Mouse (Mus musculus) limb, embryonic 13.5 days (tissue): ENCODE measurements at regions not wholly inside any gene's neighbourhood (a gene's known extent, or its start where the extent isn't known, plus 50 kb on each side); places are given as distances from the start of the nearest gene placed in this dataset.

ENCODE experiments used
- ATAC-seq: fragments of 200-750 bp; cut with Nextera tagmentation; 2 replicates; pipeline ENCODE4 v1.8.0; 2017; ENCODE audit warnings: low read depth, moderate number of reproducible peaks, moderate TSS enrichment; ENCODE audit not compliant: low FRiP score
- H3K27ac ChIP-seq: fragments of 300-500 bp; sonication (generic); 2 replicates; pipeline ENCODE4 v1.5.1; 2015; ENCODE audit warnings: inconsistent platforms, mild to moderate bottlenecking, moderate library complexity
- H3K27me3 ChIP-seq: fragments of 300-500 bp; sonication (generic); 2 replicates; pipeline ENCODE4 v1.6.1; 2015; ENCODE audit warnings: mild to moderate bottlenecking, inconsistent platforms
- H3K36me3 ChIP-seq: fragments of 300-500 bp; sonication (generic); 2 replicates; pipeline ENCODE4 v1.6.1; 2015; ENCODE audit warnings: inconsistent platforms, mild to moderate bottlenecking, moderate library complexity
- H3K4me1 ChIP-seq: fragments of 300-500 bp; sonication (generic); 2 replicates; pipeline ENCODE4 v1.6.1; 2015; ENCODE audit warnings: inconsistent platforms
- H3K4me2 ChIP-seq: fragments of 300-500 bp; sonication (generic); replicated peaks from 2 replicates; pipeline ENCODE4 v1.6.1; 2015; ENCODE audit warnings: inconsistent platforms, mild to moderate bottlenecking, moderate library complexity
- H3K4me3 ChIP-seq: fragments of 300-500 bp; sonication (generic); 2 replicates; pipeline ENCODE4 v1.5.1; 2015; ENCODE audit warnings: moderate library complexity, mild to moderate bottlenecking, inconsistent platforms
- H3K9ac ChIP-seq: fragments of 300-500 bp; sonication (generic); 2 replicates; pipeline ENCODE4 v1.6.1; 2015; ENCODE audit warnings: mild to moderate bottlenecking, inconsistent platforms
- H3K9me3 ChIP-seq: fragments of 300-500 bp; sonication (generic); 2 replicates; pipeline ENCODE4 v1.6.1; 2016; ENCODE audit warnings: inconsistent platforms
- WGBS: fragments of 180-500 bp; shearing (Covaris S2); methylation state at CpG from one replicate; pipeline ENCODE4 v1.1.7; 2015; 5-methylcytosine and 5-hydroxymethylcytosine counted together

DNA sequence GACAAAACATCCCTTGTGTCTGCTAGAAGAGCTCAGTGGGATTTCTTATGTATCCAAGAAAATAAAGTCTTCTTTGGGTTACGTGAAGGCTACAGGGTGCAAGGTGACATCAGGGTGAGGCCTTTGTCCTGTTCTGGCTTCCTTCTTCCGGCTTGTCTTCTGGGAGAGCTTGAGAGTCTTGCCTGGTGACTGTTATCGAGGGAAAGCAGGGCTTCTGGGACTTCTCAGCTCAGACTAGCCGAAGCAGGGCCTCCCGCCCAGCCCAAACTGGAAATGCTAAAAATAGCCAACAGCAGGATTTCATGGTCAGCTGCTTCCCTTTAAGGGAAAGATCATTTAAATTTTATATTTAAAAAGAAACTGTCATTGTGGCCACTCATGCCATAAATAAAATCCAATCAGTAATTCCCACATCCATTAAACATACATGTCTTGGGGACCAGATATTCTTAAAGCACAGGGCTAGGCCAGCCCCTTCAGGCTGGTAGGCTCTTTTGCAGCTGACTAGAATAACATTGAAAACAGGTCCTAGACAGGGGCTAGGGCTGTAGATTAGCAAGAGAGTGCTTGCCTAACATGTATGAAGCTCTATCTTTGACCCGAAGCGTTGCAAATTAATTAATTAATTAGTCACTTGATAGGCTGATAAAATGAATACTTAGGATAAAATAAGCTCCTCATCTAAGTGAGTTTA, 351.2 kb upstream of the Rora start:
- no peak for ATAC-seq
- Histone ChIP-seq H3K4me2 (no peak overlapping the region), H3K36me3 (no peaks in the 10 kb centered on the region), H3K27me3 (no peaks in the 10 kb centered on the region), H3K9ac (no peak overlapping the region), H3K4me1 (0 out of 2 replicates have a peak, but pooled peaks cover 5% of the 10 kb centered on the region), H3K27ac (no peak overlapping the region), H3K4me3 (no peak overlapping the region), H3K9me3 (no peaks in the 10 kb centered on the region)
- WGBS, result 54% methylated on average over 7 of the region's 7 CpGs

DNA sequence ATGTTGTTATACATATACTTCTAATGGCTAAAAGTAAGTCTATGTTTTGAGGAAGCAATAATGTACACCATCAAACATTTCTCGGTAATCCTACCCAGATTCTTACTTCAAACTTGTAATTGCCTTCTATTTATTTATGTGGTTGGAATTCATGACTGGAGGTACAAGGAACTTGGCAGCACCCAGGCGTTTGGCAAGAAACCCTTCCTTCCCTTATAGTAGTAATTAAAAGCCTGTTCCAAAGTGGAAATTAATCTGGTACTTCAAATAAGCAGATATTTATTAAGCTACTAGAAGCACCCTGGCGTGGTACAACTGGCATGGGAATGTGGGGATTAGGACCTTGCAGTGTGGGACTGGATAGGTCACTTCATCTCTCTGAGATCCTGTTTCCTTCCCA, 322.9 kb upstream of the Rora start:
- no peaks in the 10 kb centered on the region for H3K36me3 ChIP-seq
- H3K4me3 ChIP-seq, result no peak overlapping the region
- no peaks in the 10 kb centered on the region for H3K4me1 ChIP-seq
- H3K27ac ChIP-seq, result no peak overlapping the region
- 62% methylated on average over 3 of the region's 3 CpGs for WGBS
- H3K9ac ChIP-seq, result no peak overlapping the region
- no peak overlapping the region for H3K4me2 ChIP-seq
- no peaks in the 10 kb centered on the region for H3K9me3 ChIP-seq
- no peak for ATAC-seq
- no peaks in the 10 kb centered on the region for H3K27me3 ChIP-seq

DNA sequence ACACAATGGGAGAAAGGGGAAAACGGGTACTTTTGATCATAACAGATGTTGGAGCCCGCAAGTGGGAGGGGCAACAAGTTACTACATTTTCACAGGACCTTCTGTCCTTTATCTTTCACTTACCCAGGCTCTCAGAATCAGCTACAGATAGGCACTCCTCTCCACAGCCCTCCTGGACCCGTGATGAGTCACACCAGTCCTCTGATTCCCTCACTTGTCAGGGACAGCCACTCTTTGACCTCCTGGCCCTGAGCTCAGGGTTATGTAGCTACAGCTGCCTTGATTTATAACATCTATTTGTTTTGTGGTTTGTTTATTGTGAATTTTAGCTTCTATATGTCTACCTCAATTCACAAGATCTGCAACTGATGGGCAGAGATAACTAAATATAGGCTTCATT, 312.7 kb upstream of the Rora start:
- H3K36me3 ChIP-seq, result no peaks in the 10 kb centered on the region
- H3K9me3 ChIP-seq, result no peaks in the 10 kb centered on the region
- no peak overlapping the region for H3K4me2 ChIP-seq
- H3K4me1 ChIP-seq, result no peaks in the 10 kb centered on the region
- ATAC-seq, result no peak
- H3K27ac ChIP-seq, result no peak overlapping the region
- H3K4me3 ChIP-seq, result no peak overlapping the region
- WGBS, result 56% methylated on average over 3 of the region's 3 CpGs
- H3K27me3 ChIP-seq, result no peaks in the 10 kb centered on the region
- no peak overlapping the region for H3K9ac ChIP-seq

GRCm38 (mm10) chr9:68341511-68341910, 312.1 kb upstream of the Rora start:
- no peak overlapping the region for H3K4me3 ChIP-seq
- H3K9ac ChIP-seq, result no peak overlapping the region
- ATAC-seq, result no peak
- no peaks in the 10 kb centered on the region for H3K9me3 ChIP-seq
- 81% methylated on average over 3 of the region's 3 CpGs for WGBS
- no peaks in the 10 kb centered on the region for H3K27me3 ChIP-seq
- H3K4me2 ChIP-seq, result no peak overlapping the region
- H3K36me3 ChIP-seq, result no peaks in the 10 kb centered on the region
- H3K4me1 ChIP-seq, result no peaks in the 10 kb centered on the region
- H3K27ac ChIP-seq, result no peak overlapping the region

DNA sequence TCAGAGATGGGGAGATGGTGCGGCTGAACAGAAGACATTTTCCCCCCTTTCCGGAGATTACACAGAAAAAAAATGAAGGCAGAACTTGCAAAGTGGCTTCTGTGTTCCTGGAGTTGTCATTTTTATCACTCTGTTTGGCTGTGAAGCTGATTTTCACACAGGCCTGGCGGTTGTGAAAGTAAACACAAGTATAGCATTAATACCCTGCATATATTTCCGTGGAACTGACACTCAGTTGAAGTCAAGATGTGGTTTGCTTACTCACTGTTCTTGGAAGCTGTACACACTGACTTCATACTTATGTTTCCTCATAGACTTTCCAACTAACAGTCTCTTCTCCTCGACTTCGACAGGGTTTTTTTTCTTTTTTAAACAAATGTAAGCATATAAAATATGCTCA, 306.2 kb upstream of the Rora start:
- Histone ChIP-seq H3K4me1 (no peaks in the 10 kb centered on the region), H3K9ac (no peak overlapping the region), H3K27me3 (no peaks in the 10 kb centered on the region), H3K9me3 (no peaks in the 10 kb centered on the region), H3K27ac (no peak overlapping the region), H3K4me3 (no peak overlapping the region), H3K36me3 (no peaks in the 10 kb centered on the region), H3K4me2 (no peak overlapping the region)
- no peak for ATAC-seq
- 85% methylated on average over 6 of the region's 6 CpGs for WGBS

DNA sequence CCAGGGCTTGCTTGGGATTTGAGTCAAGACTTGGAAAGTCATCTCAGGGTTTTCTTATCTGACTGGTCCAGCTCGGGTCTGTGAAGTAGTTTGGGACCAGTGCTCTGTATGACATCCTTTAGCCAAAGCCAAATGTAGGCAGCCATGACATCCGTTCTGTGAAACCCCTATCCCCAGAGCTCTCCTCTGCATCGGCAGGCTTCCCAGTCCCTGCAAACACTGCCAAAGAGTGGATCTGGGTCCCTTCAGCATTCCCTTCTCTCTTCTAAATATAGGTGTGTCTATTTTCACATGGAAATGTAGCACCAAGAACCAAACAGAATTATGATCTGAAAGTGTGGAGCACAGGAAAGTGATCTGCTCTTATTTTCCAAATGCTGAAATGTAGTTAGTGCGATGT, 302.1 kb upstream of the Rora start:
- Histone ChIP-seq H3K27me3 (no peaks in the 10 kb centered on the region), H3K4me3 (no peak overlapping the region), H3K9me3 (no peaks in the 10 kb centered on the region), H3K36me3 (no peaks in the 10 kb centered on the region), H3K9ac (no peak overlapping the region), H3K27ac (no peak overlapping the region), H3K4me1 (no peaks in the 10 kb centered on the region), H3K4me2 (no peak overlapping the region)
- no peak for ATAC-seq
- WGBS, result 81% methylated on average over 4 of the region's 4 CpGs

DNA sequence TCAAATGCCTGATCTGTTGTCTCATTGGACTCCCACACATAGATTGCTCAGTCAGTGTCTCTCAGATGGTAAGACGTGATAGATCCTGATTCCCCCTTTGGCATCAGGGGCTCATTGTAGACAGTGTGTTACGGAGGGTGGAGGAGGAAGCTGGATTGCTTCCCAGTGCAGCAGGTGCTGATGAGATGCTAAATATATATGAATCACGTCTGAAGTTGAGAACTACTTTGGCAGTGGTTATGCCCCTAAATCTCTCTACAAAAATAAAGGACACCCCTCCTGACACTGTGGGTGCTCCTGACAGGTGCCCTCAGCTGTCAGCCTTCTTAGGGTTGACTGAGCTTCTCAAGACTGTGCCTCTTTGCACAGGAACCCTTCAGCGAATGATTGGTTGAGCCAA, 299.1 kb upstream of the Rora start:
- no peak for ATAC-seq
- no peak overlapping the region for H3K9ac ChIP-seq
- H3K4me2 ChIP-seq, result no peak overlapping the region
- H3K4me3 ChIP-seq, result no peak overlapping the region
- 82% methylated on average over 4 of the region's 4 CpGs for WGBS
- H3K4me1 ChIP-seq, result no peaks in the 10 kb centered on the region
- H3K27me3 ChIP-seq, result no peaks in the 10 kb centered on the region
- H3K9me3 ChIP-seq, result no peaks in the 10 kb centered on the region
- H3K27ac ChIP-seq, result no peak overlapping the region
- no peaks in the 10 kb centered on the region for H3K36me3 ChIP-seq

GRCm38 (mm10) chr9:68356078-68356477, 297.5 kb upstream of the Rora start:
- H3K4me3 ChIP-seq, result no peak overlapping the region
- H3K27me3 ChIP-seq, result no peaks in the 10 kb centered on the region
- no peak overlapping the region for H3K4me2 ChIP-seq
- no peak overlapping the region for H3K27ac ChIP-seq
- H3K9me3 ChIP-seq, result no peaks in the 10 kb centered on the region
- 83% methylated on average over 4 of the region's 4 CpGs for WGBS
- no peaks in the 10 kb centered on the region for H3K4me1 ChIP-seq
- no peaks in the 10 kb centered on the region for H3K36me3 ChIP-seq
- no peak overlapping the region for H3K9ac ChIP-seq
- ATAC-seq, result no peak

DNA sequence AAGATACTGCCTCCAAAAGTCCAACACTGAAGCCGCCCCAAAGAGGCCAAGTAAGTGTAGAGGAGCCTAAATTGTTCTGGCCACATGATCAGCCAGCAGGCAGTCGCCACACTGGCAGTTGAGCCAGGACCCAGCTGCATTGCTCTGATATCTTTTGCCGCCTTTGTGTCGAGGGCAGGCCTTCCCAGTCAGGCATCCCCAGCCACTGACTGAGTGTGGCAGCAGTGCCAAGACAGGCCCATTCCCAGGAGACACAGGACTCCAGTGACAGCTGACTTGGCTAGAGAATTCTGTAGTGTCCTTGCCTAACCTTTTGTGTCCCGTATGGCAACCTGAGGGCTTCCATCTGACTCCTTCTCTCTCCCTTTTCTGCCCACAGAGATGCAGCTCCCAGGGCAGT, 296.4 kb upstream of the Rora start:
- H3K4me1 ChIP-seq, result no peaks in the 10 kb centered on the region
- WGBS, result 69% methylated on average over 5 of the region's 5 CpGs
- H3K9me3 ChIP-seq, result no peaks in the 10 kb centered on the region
- H3K4me3 ChIP-seq, result no peak overlapping the region
- H3K36me3 ChIP-seq, result no peaks in the 10 kb centered on the region
- no peaks in the 10 kb centered on the region for H3K27me3 ChIP-seq
- H3K27ac ChIP-seq, result no peak overlapping the region
- ATAC-seq, result no peak
- H3K9ac ChIP-seq, result no peak overlapping the region
- no peak overlapping the region for H3K4me2 ChIP-seq

DNA sequence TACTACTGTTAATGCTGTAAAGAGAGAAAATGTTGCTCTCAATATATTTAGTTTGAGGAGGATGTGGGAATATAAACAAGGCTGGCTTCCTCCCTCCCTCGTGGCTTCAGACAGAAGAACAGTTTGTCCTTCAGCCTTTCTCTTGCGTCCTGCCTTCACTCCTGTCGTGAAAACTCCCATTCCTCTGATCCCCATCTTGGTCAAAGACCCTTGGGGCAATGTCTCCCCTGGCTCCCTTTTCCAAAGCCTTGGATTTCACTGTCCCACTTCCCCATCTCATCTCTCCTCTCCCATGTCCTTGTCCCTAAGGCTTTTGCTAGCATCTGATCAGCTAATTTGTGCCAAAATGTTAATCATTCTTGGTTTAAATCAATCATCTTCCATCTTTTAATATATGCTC, 286.6 kb upstream of the Rora start:
- no peaks in the 10 kb centered on the region for H3K36me3 ChIP-seq
- H3K4me1 ChIP-seq, result no peaks in the 10 kb centered on the region
- H3K4me2 ChIP-seq, result no peak overlapping the region
- H3K27ac ChIP-seq, result no peak overlapping the region
- no peak overlapping the region for H3K9ac ChIP-seq
- WGBS, result 75% methylated on average over 3 of the region's 3 CpGs
- H3K27me3 ChIP-seq, result no peaks in the 10 kb centered on the region
- H3K9me3 ChIP-seq, result no peaks in the 10 kb centered on the region
- no peak for ATAC-seq
- H3K4me3 ChIP-seq, result no peak overlapping the region

DNA sequence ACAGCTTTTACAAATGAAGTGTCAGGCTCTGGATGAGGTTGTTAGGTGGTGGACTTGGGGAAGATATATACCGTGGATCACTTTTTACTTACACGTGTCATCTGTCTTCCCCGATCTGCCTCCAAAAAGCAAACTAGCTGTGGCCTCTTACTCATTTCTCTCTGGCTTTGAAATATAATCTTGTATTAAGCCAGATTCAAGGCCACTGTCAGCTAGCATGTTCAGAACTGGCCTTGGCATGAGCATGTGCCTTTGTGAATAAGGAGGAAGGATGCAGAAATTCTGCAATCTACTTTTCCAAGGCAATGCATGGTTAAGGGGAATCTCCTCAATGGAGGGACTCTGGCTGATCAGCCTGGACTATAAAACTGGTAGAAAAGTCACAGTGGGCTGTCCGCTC, 286.0 kb upstream of the Rora start:
- H3K4me2 ChIP-seq, result no peak overlapping the region
- H3K4me3 ChIP-seq, result no peak overlapping the region
- WGBS, result 87% methylated on average over 4 of the region's 4 CpGs
- no peak for ATAC-seq
- H3K9ac ChIP-seq, result no peak overlapping the region
- no peaks in the 10 kb centered on the region for H3K9me3 ChIP-seq
- no peaks in the 10 kb centered on the region for H3K36me3 ChIP-seq
- no peaks in the 10 kb centered on the region for H3K4me1 ChIP-seq
- H3K27ac ChIP-seq, result no peak overlapping the region
- no peaks in the 10 kb centered on the region for H3K27me3 ChIP-seq

DNA sequence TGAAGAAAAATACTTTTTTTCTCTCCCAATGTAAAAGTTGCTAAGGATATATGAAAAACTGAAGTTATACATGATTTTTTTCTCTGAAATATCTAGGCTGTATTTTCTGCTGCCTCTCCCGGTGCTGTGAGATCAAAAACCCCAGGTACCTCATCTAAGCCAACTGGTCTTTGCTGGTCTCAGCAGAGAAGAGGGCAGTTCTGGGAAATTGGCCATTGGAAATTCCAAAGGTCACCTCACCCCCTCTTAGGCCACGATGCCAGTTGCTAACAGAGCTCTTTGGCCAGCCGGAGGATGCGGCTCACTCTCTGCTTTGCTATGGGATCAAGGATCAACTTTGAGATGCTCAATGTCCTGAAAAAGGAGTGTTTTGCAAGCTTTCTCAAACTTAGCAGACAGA, 280.9 kb upstream of the Rora start:
- no peaks in the 10 kb centered on the region for H3K9me3 ChIP-seq
- no peak for ATAC-seq
- H3K36me3 ChIP-seq, result no peaks in the 10 kb centered on the region
- H3K27me3 ChIP-seq, result no peaks in the 10 kb centered on the region
- no peaks in the 10 kb centered on the region for H3K4me1 ChIP-seq
- no peak overlapping the region for H3K4me2 ChIP-seq
- WGBS, result 81% methylated on average over 4 of the region's 4 CpGs
- no peak overlapping the region for H3K4me3 ChIP-seq
- H3K9ac ChIP-seq, result no peak overlapping the region
- no peak overlapping the region for H3K27ac ChIP-seq

- H3K9ac ChIP-seq, result no peak overlapping the region
- no peak overlapping the region for H3K4me2 ChIP-seq
- WGBS, result 77% methylated on average over 1 of the region's 1 CpGs
- H3K27me3 ChIP-seq, result no peaks in the 10 kb centered on the region
- H3K4me3 ChIP-seq, result no peak overlapping the region
- no peak for ATAC-seq
- H3K36me3 ChIP-seq, result no peaks in the 10 kb centered on the region
- H3K9me3 ChIP-seq, result no peaks in the 10 kb centered on the region
- no peaks in the 10 kb centered on the region for H3K4me1 ChIP-seq
- no peak overlapping the region for H3K27ac ChIP-seq
Measured at GRCm38 (mm10) chr9:68376222-68376621, 277.4 kb upstream of the Rora start.
